Mouse (Mus musculus): ENCODE data around the gene 4930550C14Rik. TPM values are rescaled to one million over a fixed set of nuclear protein-coding genes. Genes with fewer than 3 reads are reported as not detected.

The 4930550C14Rik gene
- polyA plus RNA-seq, 1 experiment: 0.06 TPM

DNA sequence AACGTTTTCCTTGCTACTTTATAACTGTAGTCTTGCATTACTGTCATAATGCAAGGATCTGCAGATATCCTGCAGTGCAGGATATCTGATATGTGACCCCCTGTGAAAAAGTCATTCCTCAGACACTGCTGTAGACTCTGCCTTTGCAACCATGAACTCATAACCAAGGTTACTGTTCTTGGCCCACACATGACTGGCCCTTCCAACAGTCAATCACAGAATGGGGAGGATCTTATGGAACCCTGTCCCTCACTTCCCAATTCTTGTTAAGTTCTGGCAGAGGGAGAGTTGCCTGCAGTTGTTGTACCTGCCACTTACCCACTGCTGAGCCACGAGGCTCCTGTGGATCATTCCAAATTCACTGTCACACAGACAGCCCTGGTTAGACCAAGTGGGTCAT, 14.7 kb upstream of the 4930550C14Rik start:
- H3K36me3 ChIP-seq (ENCODE audit: control insufficient read depth, insufficient read depth, low read length): no peaks in the 10 kb centered on the region
- H3K4me3 ChIP-seq (ENCODE audit: extremely low read depth, insufficient read depth, insufficient read length): no peak overlapping the region
- 43% methylated on average over 2 of the region's 2 CpGs for WGBS
- DNase-seq (ENCODE audit: low read depth in 1 of 2, low spot score in 2 of 2): no peak
- peaks cover 2% of the 10 kb centered on the region; the same call in 1 of the 2 replicates for H3K27me3 ChIP-seq (ENCODE audit: control insufficient read depth, insufficient read depth, low read length)
- no peak for TF ChIP-seq POLR2A (IDR thresholded peaks at IDR 0.05; ENCODE audit: low read depth, low read length)
- no peak for TF ChIP-seq CTCF (IDR thresholded peaks at IDR 0.05; ENCODE audit: extremely low read depth, insufficient read depth, insufficient read length, insufficient replicate concordance)
- H3K4me1 ChIP-seq (ENCODE audit: control insufficient read depth, insufficient read depth, insufficient read length): peaks cover 3% of the 10 kb centered on the region
- no peak overlapping the region; the same call in 1 of the 2 replicates for H3K27ac ChIP-seq (ENCODE audit: insufficient read depth, low read length)

GRCm38 (mm10) chr9:53389109-53389508, 13.0 kb upstream of the 4930550C14Rik start:
- 90% methylated on average over 3 of the region's 3 CpGs for WGBS

GRCm38 (mm10) chr9:53390136-53390535, 12.0 kb upstream of the 4930550C14Rik start:
- Histone ChIP-seq H3K4me3 (ENCODE audit: extremely low read depth, insufficient read depth, insufficient read length) (no peak overlapping the region), H3K36me3 (ENCODE audit: control insufficient read depth, insufficient read depth, low read length) (no peaks in the 10 kb centered on the region), H3K27ac (ENCODE audit: insufficient read depth, low read length) (no peak overlapping the region), H3K27me3 (ENCODE audit: control insufficient read depth, insufficient read depth, low read length) (no peaks in the 10 kb centered on the region), H3K4me1 (ENCODE audit: control insufficient read depth, insufficient read depth, insufficient read length) (no peaks in the 10 kb centered on the region; the same call in 1 of the 2 replicates)
- DNase-seq (ENCODE audit: low read depth in 1 of 2, low spot score in 2 of 2): no peak
- 87% methylated on average over 7 of the region's 7 CpGs for WGBS
- TF ChIP-seq POLR2A (IDR thresholded peaks at IDR 0.05; ENCODE audit: low read depth, low read length) (no peak), CTCF (IDR thresholded peaks at IDR 0.05; ENCODE audit: extremely low read depth, insufficient read depth, insufficient read length, insufficient replicate concordance) (no peak)

More at GRCm38 (mm10) chr9:53389109-53389508, 13.0 kb upstream of the 4930550C14Rik start:
- Histone ChIP-seq H3K4me3 (ENCODE audit: extremely low read depth, insufficient read depth, insufficient read length) (no peak overlapping the region), H3K4me1 (ENCODE audit: control insufficient read depth, insufficient read depth, insufficient read length) (peaks cover 3% of the 10 kb centered on the region), H3K27me3 (ENCODE audit: control insufficient read depth, insufficient read depth, low read length) (no peaks in the 10 kb centered on the region), H3K36me3 (ENCODE audit: control insufficient read depth, insufficient read depth, low read length) (no peaks in the 10 kb centered on the region), H3K27ac (ENCODE audit: insufficient read depth, low read length) (no peak overlapping the region)
- TF ChIP-seq CTCF (IDR thresholded peaks at IDR 0.05; ENCODE audit: extremely low read depth, insufficient read depth, insufficient read length, insufficient replicate concordance) (no peak), POLR2A (IDR thresholded peaks at IDR 0.05; ENCODE audit: low read depth, low read length) (no peak)
- no peak for DNase-seq (ENCODE audit: low read depth in 1 of 2, low spot score in 2 of 2)

GRCm38 (mm10) chr9:53397685-53398387, 4.3 kb upstream of the 4930550C14Rik start:
- 60% methylated on average over 13 of the region's 13 CpGs for WGBS
- H3K4me1 ChIP-seq (ENCODE audit: control insufficient read depth, insufficient read depth, insufficient read length): no peaks in the 10 kb centered on the region; the same call in 1 of the 2 replicates
- H3K4me3 ChIP-seq (ENCODE audit: extremely low read depth, insufficient read depth, insufficient read length): no peak overlapping the region

DNA sequence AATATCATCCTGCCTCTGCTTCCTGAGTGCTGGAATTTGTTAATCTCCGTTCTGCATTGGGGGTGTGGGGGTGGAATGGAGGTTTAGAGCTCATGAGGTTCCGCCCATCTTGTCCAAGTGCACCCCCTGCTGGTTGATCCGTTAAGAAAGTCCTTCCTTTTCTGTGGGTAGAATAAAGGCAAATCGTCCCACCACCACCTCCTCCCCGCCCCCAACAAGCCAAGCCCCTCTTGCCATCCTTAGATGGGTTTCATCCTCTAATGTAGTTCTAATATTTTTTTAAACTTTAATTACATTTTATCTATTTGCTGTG, 3.8 kb upstream of the 4930550C14Rik start:
- TF ChIP-seq POLR2A (IDR thresholded peaks at IDR 0.05; ENCODE audit: low read depth, low read length) (no peak), CTCF (IDR thresholded peaks at IDR 0.05; ENCODE audit: extremely low read depth, insufficient read depth, insufficient read length, insufficient replicate concordance) (peak; percentile 53; the same call in 1 of the 2 replicates)
- H3K27ac ChIP-seq (ENCODE audit: insufficient read depth, low read length): no peak overlapping the region
- no peaks in the 10 kb centered on the region for H3K27me3 ChIP-seq (ENCODE audit: control insufficient read depth, insufficient read depth, low read length)
- 9% methylated on average over 5 of the region's 5 CpGs for WGBS
- DNase-seq (ENCODE audit: low read depth in 1 of 2, low spot score in 2 of 2): peak; percentile 41 to 47
- no peaks in the 10 kb centered on the region; the same call in 1 of the 2 replicates for H3K4me1 ChIP-seq (ENCODE audit: control insufficient read depth, insufficient read depth, insufficient read length)
- H3K4me3 ChIP-seq (ENCODE audit: extremely low read depth, insufficient read depth, insufficient read length): no peak overlapping the region
- no peaks in the 10 kb centered on the region for H3K36me3 ChIP-seq (ENCODE audit: control insufficient read depth, insufficient read depth, low read length)

More at GRCm38 (mm10) chr9:53397685-53398387, 4.3 kb upstream of the 4930550C14Rik start:
- no peak overlapping the region for H3K27ac ChIP-seq (ENCODE audit: insufficient read depth, low read length)
- H3K27me3 ChIP-seq (ENCODE audit: control insufficient read depth, insufficient read depth, low read length): no peaks in the 10 kb centered on the region
- TF ChIP-seq POLR2A (IDR thresholded peaks at IDR 0.05; ENCODE audit: low read depth, low read length) (no peak), CTCF (IDR thresholded peaks at IDR 0.05; ENCODE audit: extremely low read depth, insufficient read depth, insufficient read length, insufficient replicate concordance) (no peak)
- DNase-seq (ENCODE audit: low read depth in 1 of 2, low spot score in 2 of 2): no peak
- H3K36me3 ChIP-seq (ENCODE audit: control insufficient read depth, insufficient read depth, low read length): no peaks in the 10 kb centered on the region

GRCm38 (mm10) chr9:53399537-53399936, 2.6 kb upstream of the 4930550C14Rik start:
- H3K27me3 ChIP-seq (ENCODE audit: control insufficient read depth, insufficient read depth, low read length): no peaks in the 10 kb centered on the region

DNA sequence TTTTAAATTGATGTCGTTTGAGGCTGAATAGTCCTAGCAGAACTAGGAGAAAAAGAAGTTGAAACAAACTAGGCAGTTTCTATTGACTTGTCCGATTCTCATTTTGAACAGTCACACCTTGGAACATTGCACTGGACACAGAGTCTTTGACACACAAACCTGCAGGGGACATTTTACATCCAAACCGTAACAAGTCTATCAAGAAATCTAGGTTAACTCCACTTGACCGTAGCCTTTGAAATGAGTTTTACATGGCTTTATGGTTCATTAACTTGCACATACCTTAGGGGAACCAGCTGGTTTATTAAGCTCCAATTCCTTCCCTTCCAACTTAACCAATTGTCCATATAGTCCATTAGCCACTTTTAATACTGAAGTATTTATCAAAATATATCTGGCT, 1.4 kb upstream of the 4930550C14Rik start:
- H3K4me3 ChIP-seq (ENCODE audit: extremely low read depth, insufficient read depth, insufficient read length): no peak overlapping the region
- TF ChIP-seq CTCF (IDR thresholded peaks at IDR 0.05; ENCODE audit: extremely low read depth, insufficient read depth, insufficient read length, insufficient replicate concordance) (no peak), POLR2A (IDR thresholded peaks at IDR 0.05; ENCODE audit: low read depth, low read length) (no peak)
- WGBS: 93% methylated on average over 4 of the region's 4 CpGs
- H3K27me3 ChIP-seq (ENCODE audit: control insufficient read depth, insufficient read depth, low read length): no peaks in the 10 kb centered on the region
- H3K27ac ChIP-seq (ENCODE audit: insufficient read depth, low read length): no peak overlapping the region
- no peaks in the 10 kb centered on the region; the same call in 1 of the 2 replicates for H3K4me1 ChIP-seq (ENCODE audit: control insufficient read depth, insufficient read depth, insufficient read length)
- DNase-seq (ENCODE audit: low read depth in 1 of 2, low spot score in 2 of 2): no peak
- H3K36me3 ChIP-seq (ENCODE audit: control insufficient read depth, insufficient read depth, low read length): no peaks in the 10 kb centered on the region

More at GRCm38 (mm10) chr9:53399537-53399936, 2.6 kb upstream of the 4930550C14Rik start:
- no peaks in the 10 kb centered on the region; the same call in 1 of the 2 replicates for H3K4me1 ChIP-seq (ENCODE audit: control insufficient read depth, insufficient read depth, insufficient read length)
- no peak for DNase-seq (ENCODE audit: low read depth in 1 of 2, low spot score in 2 of 2)
- H3K4me3 ChIP-seq (ENCODE audit: extremely low read depth, insufficient read depth, insufficient read length): no peak overlapping the region
- TF ChIP-seq CTCF (IDR thresholded peaks at IDR 0.05; ENCODE audit: extremely low read depth, insufficient read depth, insufficient read length, insufficient replicate concordance) (no peak), POLR2A (IDR thresholded peaks at IDR 0.05; ENCODE audit: low read depth, low read length) (no peak)
- no peak overlapping the region for H3K27ac ChIP-seq (ENCODE audit: insufficient read depth, low read length)
- no peaks in the 10 kb centered on the region for H3K36me3 ChIP-seq (ENCODE audit: control insufficient read depth, insufficient read depth, low read length)
- 97% methylated on average over 8 of the region's 8 CpGs for WGBS
